Mouse (Mus musculus) frontal cortex, adult 2 months (tissue): ENCODE measurements at regions not wholly inside any gene's neighbourhood (a gene's known extent, or its start where the extent isn't known, plus 50 kb on each side); places are given as distances from the start of the nearest gene placed in this dataset.
A peak's percentile ranks its signal among the peaks of the same experiment; 100 is the strongest.

ENCODE experiments used
- DNase-seq, 2 experiments: peaks; one replicate each; pipeline ENCODE4 v3.0.0; 2022; ENCODE audit warnings: low spot score in 1 of 2; ENCODE audit errors: extremely low spot score in 1 of 2

- DNase-seq = peak in 1 of 2 experiments; percentile 70
These were observed 1595.1 kb upstream of the Pcdh10 start for GRCm38 (mm10) chr3:43783000-43783588.

GRCm38 (mm10) chr3:43784170-43784569 is 1594.0 kb upstream of the Pcdh10 start:
- DNase-seq = no peak
